Mouse (Mus musculus): ENCODE measurements at regions not wholly inside any gene's neighbourhood (a gene's known extent, or its start where the extent isn't known, plus 50 kb on each side); places are given as distances from the start of the nearest gene placed in this dataset.
A peak's percentile ranks its signal among the peaks of the same experiment; 100 is the strongest.

DNA sequence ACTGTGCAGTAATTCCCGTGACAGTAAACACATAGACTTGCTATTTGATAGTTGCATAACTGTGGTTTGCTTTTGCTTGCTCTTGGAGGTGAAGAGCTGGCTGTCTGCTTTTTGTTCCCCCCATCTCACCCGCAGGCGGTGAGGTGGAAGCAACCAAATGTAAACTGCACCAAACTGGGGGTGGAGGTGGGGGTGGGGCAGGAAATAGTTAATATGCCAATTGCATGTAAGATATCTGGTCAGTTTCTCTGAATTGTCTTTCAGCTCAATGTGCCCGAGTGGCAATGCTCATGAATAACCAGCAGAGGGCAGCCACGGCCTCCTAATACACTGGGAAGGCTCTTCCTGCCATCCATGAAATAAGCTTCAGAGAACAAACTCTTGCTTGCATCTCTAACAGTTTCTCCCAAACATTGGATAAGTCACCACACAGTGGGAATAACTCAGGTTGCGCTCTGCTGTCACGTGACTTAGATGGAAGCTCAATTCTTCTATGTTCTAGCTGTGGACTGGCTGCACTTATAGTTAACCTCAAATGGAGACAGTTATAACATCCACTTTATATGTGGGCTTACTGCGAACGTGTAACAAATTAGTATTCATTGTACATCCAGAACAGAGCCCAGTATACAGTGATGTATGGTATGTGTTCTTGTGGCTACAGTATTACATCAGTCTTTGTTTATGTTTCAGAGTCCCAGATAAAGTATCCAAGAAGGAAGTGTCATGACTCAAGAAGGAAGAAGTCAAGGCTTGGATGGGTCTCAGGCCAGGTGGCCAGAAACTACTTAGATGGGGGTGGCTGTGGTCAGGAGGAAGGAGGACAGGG is 62.0 kb upstream of the Egflam start:
- DNase-seq: peak; percentile 83 to 88

DNA sequence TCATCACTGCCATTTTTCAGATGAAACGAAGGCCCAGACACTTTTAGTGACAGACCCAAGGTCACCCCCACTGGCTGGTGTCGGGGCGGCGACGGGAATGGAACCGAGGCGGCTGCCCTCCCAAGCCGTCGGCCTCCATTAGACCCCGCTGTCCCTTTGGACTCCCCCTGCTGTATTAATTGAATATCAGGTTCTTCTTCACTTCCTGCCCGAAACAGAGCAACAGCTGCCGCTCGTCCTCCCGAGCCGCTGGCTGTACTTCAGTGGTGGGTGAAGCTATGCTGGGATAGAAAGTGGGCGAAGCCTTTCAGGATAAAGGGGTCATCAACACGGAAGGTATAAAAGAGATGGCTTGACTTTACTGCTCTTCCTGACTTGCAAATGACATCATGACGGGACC is 64.4 kb upstream of the Egflam start:
- no peak for DNase-seq

DNA sequence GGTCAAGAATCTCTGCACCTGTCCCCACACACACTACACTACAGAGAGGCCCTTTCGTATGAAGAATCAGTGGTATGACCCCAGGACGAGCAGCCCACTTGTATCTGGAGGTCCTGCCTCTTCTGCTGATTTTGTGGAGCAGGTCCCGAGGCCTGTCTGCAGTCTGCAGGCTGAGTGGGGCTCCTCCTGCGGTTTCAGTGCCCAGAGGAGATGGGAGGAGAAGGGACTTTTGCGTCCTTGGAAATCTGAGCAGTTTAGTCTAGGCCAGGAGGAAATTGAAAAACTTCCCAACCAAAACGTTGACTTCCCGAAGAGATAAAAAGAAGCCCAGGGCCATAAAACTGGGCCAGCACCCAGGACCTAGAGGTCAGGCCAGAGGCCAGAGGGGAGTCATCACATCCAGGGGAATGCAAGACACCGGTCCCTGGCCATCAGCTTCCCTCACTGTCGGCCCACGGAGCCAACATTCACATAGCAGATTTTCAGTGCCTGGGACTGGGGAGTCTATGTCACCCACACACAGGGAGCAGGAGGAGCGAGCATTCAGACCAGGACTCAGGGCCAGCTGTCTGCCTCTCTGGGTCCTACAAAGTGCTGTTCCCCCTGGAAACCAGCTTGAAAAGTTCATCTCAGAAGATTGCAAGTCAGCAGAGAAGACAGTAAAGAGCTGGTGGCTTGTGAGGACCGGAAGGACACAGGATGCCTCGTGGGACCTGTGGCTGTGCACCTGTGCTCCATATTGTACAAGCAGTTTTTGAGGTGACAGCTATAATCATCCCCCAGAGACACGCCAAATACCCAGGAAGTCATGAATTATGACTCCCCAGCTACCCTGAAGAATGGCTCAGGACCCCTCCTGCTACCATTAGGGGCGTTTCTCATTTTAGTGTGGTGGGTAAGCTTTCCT is 65.5 kb upstream of the Egflam start:
- DNase-seq: no peak

DNA sequence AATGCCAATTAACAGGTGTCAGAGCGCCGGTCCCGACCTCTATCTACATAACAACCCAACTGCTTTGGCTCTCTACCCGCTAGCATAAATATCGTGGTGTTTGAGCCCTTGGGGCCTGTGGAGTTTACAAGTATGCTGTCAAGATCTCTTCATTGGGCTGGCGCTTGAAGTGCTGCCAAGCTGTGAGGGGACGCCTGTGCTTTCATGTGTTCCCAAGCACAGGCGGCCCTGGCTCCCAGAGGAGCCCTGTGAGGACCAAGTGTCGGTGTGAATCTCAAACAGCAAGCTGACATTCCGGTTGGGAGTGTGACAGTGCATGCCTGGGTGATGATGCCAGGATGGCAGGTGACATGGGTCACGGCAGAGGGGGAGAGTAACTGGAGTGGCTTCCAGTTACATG is 82.0 kb upstream of the Egflam start:
- peak; percentile 42 to 58 for DNase-seq

DNA sequence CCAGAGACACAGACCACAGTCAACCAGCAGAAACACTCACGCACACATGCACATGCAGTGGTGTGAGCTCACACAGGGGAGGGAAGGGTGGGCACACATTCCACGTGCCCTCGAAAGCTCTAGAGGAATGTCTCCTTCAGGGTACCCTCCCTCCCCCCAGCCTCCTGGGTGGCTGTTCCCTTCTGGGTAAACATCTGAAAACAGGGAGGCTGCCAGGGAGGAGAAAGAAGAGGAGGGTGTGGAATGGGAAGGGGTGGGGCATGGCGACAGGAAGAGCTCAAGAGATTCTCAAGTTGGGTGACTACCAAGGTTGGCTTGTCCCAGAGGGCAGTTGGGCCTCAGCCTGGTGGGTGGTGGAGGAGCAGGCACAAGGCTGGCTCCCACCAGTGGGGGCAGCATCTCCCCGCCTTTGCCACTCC is 82.6 kb upstream of the Egflam start:
- DNase-seq: peak; percentile 33 to 39

DNA sequence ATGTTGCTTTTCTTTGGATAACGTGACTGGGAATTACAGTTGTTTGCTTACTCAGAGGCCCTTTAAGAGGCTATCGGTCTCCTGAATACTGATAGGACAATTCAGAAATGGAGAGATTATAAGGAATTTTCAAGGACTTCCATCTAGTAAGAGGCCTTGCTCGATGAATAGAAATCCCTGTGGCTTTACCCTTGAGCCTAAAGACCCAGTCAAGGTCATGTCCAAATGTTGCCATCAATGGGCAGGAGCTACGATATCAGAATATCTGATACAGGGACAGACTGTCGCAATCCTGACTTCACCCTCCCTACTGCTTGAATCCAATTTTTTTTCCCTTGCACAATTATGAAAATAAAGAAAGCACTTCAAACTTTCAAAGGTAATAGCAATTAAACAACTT is 85.5 kb upstream of the Egflam start:
- DNase-seq: no peak

DNA sequence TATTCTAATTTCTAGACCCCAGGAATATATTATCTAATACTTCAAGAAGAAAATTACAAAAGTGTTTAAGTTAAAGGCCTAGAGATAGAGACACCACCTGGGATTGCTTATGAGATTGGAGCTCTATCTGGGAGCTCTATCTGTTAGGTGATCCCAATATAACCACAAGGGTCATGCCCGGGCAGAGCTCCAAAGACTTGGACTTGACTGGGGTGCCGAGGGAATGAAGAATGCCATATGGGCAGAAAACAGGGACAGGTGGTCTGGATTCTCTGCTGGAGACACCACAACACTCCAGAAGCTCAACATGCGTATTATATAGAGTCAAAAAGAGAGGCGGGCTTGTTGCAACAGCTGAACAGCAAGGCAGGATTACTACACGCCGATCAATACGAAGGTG is 92.9 kb upstream of the Egflam start:
- peak; percentile 65 to 74 for DNase-seq

DNA sequence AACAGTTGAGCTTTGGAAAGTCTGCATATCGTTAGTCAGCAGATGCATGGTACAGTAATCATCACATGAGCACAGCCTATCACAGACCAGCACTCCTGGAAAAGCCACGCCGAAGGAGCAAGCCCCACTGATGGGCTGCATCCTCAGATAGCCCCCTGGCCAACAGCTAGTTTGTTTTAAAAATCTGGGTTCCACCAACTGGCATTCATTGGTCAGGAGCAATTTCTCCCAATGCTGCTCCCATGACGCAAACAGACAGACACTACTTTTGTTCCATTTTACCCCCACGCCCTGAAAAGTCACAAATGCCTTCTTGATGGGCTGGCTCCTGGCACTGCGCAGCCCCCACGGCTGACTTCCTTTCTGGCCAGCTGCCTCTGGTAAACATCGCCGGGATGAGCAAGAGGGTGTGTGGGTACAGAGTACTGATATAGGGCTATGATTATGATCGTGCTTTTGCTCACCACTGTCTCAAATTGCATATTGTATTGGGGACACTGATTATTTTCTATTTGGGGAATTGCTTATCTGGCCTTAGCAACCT is 95.0 kb upstream of the Egflam start:
- peak; percentile 15 to 24 for DNase-seq

DNA sequence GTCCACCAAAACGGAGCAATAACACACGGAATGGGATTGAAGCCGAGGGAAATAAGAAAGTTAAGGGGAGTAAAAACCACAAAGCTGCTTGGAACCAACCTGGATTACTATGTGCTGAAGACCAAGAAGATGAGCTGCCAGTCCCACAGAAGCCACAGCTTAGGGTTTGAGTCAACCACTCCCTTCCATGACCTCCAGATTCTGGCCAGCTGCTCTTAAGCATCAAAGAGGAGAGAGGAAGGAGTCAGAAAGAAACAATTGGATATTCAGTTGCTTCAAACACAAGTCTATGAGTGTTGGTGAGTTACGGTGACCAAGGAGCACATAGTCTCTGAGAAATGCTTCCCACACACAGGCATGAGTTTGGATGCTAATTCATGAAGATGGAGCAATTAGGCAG is 99.7 kb upstream of the Egflam start:
- DNase-seq: no peak

DNA sequence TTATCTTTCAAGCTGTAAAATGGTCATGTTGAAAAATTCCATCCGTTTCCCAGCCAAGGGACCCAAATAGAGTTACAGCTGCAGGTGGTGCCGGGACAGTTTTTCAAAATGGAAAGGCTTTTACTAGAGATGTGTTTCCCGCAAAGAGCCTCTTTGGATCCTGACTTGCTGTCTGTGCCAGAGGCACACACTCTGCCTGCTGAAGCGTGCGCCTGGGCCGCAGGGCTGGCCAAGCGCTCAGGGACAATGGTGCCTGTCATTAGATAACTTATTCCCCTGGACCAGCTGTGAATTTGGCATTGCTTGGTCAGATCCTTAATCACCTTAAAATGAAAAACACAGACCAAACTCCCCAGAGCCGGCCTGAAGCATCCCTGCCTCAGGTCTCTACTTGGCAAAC is 110.3 kb upstream of the Egflam start:
- DNase-seq: peak; percentile 46 to 63

DNA sequence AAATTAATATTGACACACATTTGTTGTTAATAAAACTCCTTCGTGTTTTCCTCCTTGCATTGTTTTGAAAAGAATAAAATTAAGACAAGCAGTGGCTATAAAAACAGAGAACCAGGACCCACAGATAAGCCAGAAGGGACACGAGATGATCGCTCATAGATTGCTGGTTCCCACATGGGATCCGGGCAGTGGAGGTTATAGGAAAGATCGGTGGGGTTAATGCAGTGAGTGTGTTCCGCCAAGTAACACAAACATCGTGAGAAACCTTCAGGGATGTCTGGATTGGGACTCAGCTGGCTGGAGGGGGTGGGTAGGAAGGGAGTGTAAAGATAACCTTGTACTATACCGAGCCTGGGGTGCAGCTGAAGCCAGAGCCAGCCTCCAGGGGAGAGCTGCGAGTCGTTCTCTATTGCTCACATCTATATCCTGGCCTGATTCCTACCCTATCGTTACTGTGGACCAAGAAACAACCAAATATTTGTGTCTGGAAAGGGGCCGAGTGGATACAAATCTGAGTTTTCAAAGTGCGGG is 116.6 kb upstream of the Egflam start:
- DNase-seq: no peak

DNA sequence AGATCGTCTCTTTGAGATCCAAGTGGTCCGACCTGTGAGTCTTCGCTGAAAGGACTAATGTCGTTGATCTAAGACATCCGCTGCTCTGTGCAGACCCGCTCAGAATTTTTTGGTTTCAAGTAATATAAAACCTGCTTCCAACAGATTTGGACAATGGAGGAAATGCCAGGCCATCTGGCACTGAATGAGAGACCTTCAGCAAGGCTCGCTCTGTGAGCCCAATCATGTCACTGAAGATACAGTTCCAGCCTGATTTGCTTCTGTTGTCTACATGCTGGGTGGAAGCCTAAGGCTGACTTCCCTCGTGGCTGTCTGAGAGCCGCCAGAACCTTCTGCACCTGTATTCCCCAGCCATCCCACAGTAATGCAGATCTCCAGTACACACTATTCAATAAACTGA is 123.4 kb upstream of the Egflam start:
- peak; percentile 68 to 76 for DNase-seq

DNA sequence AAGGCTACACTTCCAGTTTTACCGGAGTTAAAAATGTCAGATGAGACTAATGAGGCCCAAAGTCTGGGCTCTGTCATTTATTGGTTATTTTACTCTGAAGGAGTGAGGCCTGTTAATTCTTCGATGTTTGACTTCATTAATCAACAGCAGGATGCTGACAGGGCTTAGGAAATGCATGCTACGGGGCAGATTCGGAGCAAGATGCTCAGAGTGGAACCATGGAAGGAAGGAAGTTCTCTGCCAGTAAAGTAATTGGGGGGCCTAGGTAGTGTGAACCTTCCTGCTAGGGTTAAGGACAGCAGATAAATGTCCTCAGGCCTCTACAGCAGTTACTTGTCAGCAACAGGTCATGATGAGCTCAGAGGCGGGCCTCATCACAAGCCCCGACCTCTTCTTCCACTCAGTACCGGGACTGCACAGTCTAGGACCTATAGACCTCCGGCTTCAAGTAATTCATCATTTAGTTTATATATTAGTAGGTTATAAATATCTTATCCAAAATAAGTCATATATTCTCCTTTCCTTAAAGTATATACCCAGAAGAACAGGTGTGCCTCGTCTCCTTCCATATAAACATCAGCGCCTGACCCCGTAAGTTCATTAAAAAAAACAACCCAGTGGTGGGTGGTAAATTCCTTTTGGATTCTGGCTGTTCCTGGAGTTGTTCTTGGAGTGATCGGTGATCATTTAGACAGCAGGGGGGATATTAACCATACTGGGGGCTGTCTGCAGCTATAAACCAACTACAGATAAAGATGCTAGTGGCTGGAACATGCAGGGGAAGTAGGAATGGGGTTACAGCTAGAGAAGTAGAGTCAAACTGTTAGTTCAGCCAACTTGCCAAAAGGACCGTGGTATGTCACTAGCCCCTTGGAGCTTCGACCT is 124.9 kb upstream of the Egflam start:
- no peak for DNase-seq

DNA sequence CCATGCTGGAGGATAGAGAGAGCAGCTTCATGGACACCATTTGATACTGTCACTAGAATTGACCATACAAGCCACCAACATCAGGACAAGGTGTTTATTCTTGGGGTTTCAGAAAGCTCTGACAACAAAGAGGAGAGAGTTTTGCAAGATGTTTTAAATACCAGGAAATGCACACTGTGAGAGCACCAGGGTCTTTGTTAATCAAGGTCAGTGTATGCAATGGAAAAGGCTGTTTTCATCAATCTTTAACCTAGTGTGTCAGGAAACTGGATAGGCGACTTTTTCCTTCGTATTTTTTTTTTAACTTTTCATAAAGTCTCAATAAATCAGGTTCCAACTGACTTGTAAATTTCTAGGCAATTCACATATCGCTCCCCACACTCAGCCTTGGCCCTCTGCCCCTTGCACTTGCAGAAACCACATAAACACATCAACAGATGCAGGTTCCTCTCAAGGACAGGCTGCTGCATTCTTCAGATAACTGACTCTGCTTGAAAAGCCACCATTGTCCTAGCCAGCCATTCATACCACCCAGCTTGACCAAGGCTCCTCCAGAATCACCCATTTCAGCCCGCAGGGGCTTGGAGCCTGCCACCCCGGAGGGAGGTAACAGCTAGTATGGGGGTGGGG is 132.9 kb upstream of the Egflam start:
- DNase-seq: no peak

DNA sequence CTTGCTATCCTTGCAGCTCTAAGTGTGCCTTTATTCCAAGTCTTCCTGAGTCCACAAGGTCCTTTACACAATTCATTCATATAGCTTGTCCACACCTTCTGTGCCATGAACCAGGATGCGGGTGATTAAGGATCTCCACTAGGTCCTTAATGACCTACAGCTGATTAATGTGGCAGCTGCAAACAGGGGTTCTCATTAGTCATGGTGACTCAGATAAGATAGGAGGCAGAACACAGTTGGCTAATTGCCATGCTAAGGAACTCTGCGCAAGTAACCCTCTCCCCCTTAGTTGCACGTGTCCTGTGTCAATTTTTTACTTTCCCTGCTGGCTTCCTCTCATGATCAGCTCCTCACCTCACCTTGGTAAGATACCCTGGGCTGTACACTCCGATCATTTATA is 139.7 kb upstream of the Egflam start:
- no peak for DNase-seq

DNA sequence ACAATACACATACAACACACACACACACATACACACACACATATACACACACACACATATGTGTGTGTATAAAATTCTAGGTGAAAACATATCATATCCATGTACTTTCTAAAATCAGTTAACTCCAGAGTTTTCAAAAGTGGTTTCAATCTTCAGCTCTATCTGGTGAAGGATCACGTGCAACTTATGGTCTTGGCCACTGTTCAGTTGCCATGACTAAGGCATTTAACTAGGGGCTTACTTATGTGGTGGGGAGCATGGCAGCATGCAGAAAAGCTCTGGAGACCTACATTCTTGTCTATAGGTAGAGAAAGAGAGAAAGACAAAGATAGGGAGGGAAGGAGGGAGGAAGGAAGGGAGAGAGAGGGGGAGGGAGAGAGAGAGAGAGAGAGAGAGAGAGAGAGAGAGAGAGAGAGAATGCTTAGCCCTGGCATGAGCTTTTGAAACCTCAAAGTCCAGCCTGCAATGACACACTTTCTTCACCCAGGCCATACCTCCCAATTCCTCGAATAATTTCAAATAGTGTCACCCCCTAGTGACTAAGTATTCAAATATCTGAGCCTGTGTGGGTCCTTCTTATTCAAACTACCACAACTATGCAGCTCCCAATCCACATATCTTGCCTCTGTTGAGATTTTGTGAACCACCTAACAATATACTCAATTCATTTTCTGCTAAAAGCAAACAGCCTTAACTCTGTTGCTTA is 155.1 kb upstream of the Egflam start:
- no peak for DNase-seq

DNA sequence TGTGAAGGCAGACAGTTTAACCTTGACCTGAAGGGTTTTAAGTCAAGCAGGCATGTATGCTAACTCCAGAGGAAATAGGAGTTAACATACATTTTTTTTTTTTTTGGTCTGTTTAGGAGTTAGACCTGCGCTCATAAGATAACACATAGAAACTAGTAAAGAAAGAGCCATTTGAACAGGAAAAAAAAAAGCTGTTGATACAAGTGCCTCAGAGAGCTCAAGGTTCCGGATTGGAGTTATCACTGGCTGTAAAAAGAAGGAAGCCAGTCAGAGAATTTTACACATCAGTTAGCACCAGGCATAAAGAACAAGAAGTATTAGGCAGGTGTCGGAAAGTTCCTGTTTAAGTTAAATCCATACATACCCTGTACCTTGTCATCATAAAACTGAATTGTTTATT is 156.2 kb upstream of the Egflam start:
- DNase-seq: no peak

DNA sequence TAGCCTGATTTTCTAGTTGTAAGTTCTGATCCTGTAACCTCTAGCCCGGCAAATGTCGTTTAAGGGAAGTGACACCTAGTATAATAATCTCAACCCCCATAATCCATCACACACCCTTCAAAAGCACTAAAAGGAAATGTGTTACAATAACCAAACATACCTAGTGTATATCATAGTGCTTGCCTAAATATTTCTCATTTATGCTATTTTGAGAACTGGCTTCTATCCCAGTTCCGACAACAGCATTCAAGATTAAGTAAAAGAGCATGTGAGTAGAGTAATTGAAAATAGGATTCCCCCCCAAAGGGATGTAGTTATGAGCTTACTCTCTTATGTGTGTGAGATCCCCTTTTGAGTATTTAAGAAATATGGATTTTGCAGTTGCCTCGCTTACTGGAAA is 165.1 kb upstream of the Egflam start:
- DNase-seq: no peak

DNA sequence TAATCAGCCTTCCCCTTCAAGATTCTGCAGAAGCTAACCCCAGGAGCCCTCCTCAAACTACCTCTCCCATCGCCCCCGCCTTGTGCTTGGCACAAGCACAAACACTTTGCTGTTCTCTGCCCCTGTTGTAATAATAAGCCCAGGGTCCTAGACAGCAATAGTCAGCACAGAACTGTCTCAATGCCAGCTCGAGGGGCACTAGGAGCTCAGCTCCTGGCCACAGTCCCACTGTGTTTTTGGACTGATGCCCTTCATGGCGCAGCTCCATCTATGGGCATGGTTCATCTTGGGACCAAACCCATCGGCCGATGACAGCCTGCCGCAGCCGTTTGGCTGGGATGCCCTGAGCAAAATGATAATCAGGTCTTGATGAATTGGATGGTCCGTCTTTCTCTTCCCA is 165.5 kb upstream of the Egflam start:
- DNase-seq: peak; percentile 98 to 99

DNA sequence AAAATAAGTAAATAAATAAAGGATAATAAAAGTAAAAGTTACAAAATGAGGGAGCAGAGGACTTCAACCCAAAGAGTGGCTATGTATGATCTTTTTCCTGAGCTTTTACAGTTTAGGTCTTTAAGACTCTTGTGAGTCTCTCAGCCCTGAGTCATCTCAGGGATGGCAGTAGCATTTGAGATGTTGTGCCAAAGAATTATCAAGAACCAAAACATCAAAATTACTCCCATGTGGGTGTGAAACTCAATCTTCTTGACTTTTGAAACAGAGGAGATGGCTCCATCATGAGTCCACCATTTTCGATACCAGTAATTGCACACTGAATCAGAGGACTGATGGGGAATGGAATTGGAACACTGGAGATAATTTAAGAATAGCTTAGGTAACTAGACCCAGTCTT is 174.0 kb upstream of the Egflam start:
- no peak for DNase-seq

DNA sequence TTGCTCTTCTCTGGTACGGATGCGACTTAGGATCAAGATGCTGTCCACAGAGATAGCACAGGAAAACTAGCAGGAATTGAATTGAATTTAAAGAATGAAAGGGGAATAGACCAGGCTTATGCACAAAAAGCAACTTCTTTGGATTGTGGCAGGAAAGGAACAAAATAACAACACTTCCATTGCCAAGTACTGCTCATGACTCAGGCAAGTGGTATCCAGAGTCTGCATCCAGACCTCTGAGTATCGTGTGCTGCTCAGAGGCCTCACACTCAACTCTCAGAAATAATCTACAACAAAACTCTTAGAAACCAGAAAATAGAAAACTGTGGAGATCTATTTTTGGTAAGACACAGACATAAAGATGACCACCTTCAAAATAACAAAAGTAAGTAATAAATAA is 176.1 kb upstream of the Egflam start:
- no peak for DNase-seq
